Mouse (Mus musculus): ENCODE measurements around the gene Ptn. TPM values are rescaled to one million over a fixed set of nuclear protein-coding genes. Genes with fewer than 3 reads are reported as not detected.
"Not testable (repeated sequence)": the region's sequence is repeated elsewhere in the genome, so short reads cannot be mapped to it uniquely, and the experiment has no call there.

Gene Ptn
- polyA plus RNA-seq, 1 experiment from 2014 or later, result 350 TPM

GRCm38 (mm10) chr6:36782481-36782880 is 27.5 kb downstream of the Ptn start:
- Histone ChIP-seq H3K27me3 (replicated peaks) (no peaks in the 10 kb centered on the region), H3K36me3 (no peaks in the 10 kb centered on the region), H3K4me1 (replicated peaks) (peaks cover 12% of the 10 kb centered on the region; the same call in 1 of the 2 replicates), H3K4me3 (replicated peaks) (no peak overlapping the region), H3K9ac (no peak overlapping the region), H3K4me2 (replicated peaks) (no peak overlapping the region), H3K9me3 (no peaks in the 10 kb centered on the region), H3K27ac (no peak overlapping the region)
- WGBS, result 74% methylated on average over 4 of the region's 4 CpGs
- no peak for ATAC-seq

- H3K27ac ChIP-seq, result no peak overlapping the region
- no peak overlapping the region for H3K9ac ChIP-seq
- H3K36me3 ChIP-seq, result no peaks in the 10 kb centered on the region
- no peaks in the 10 kb centered on the region for H3K9me3 ChIP-seq
- no peak overlapping the region for H3K4me3 ChIP-seq (replicated peaks)
- no peak overlapping the region for H3K4me2 ChIP-seq (replicated peaks)
- ATAC-seq, result no peak
- no peaks in the 10 kb centered on the region for H3K27me3 ChIP-seq (replicated peaks)
- H3K4me1 ChIP-seq (replicated peaks), result 0 out of 2 replicates have a peak, but pooled peaks cover 2% of the 10 kb centered on the region
- WGBS, result 59% methylated on average over 7 of the region's 7 CpGs
These were observed 32.3 kb downstream of the Ptn start for GRCm38 (mm10) chr6:36777567-36778337.

GRCm38 (mm10) chr6:36777039-36777438 is 33.0 kb downstream of the Ptn start:
- Histone ChIP-seq H3K4me3 (replicated peaks) (no peak overlapping the region), H3K27ac (no peak overlapping the region), H3K9me3 (no peaks in the 10 kb centered on the region), H3K36me3 (no peaks in the 10 kb centered on the region), H3K27me3 (replicated peaks) (no peaks in the 10 kb centered on the region), H3K9ac (no peak overlapping the region), H3K4me2 (replicated peaks) (no peak overlapping the region), H3K4me1 (replicated peaks) (no peaks in the 10 kb centered on the region)
- no peak for ATAC-seq
- WGBS, result 39% methylated on average over 2 of the region's 2 CpGs

GRCm38 (mm10) chr6:36775647-36776360 is 34.2 kb downstream of the Ptn start:
- Histone ChIP-seq H3K4me3 (replicated peaks) (no peak overlapping the region), H3K9me3 (no peaks in the 10 kb centered on the region), H3K4me2 (replicated peaks) (no peak overlapping the region), H3K27me3 (replicated peaks) (no peaks in the 10 kb centered on the region), H3K4me1 (replicated peaks) (no peaks in the 10 kb centered on the region), H3K36me3 (no peaks in the 10 kb centered on the region), H3K27ac (no peak overlapping the region), H3K9ac (no peak overlapping the region)
- WGBS, result 74% methylated on average over 10 of the region's 10 CpGs
- no peak for ATAC-seq

GRCm38 (mm10) chr6:36772541-36772940 is 37.5 kb downstream of the Ptn start:
- Histone ChIP-seq H3K9ac (no peak overlapping the region), H3K4me2 (replicated peaks) (no peak overlapping the region), H3K4me1 (replicated peaks) (no peaks in the 10 kb centered on the region), H3K36me3 (no peaks in the 10 kb centered on the region), H3K27me3 (replicated peaks) (no peaks in the 10 kb centered on the region), H3K9me3 (no peaks in the 10 kb centered on the region), H3K4me3 (replicated peaks) (no peak overlapping the region), H3K27ac (no peak overlapping the region)
- WGBS, result 72% methylated on average over 2 of the region's 2 CpGs
- no peak for ATAC-seq

GRCm38 (mm10) chr6:36769012-36769411 is 41.0 kb downstream of the Ptn start:
- no peak overlapping the region for H3K4me2 ChIP-seq (replicated peaks)
- 72% methylated on average over 3 of the region's 3 CpGs for WGBS
- H3K9ac ChIP-seq, result no peak overlapping the region
- H3K9me3 ChIP-seq, result no peaks in the 10 kb centered on the region
- no peaks in the 10 kb centered on the region for H3K27me3 ChIP-seq (replicated peaks)
- H3K27ac ChIP-seq, result no peak overlapping the region
- no peaks in the 10 kb centered on the region for H3K4me1 ChIP-seq (replicated peaks)
- H3K4me3 ChIP-seq (replicated peaks), result no peak overlapping the region
- no peaks in the 10 kb centered on the region for H3K36me3 ChIP-seq
- no peak for ATAC-seq

- no peak for ATAC-seq
- Histone ChIP-seq H3K27me3 (replicated peaks) (no peaks in the 10 kb centered on the region), H3K9me3 (no peaks in the 10 kb centered on the region), H3K36me3 (no peaks in the 10 kb centered on the region), H3K4me1 (replicated peaks) (no peaks in the 10 kb centered on the region), H3K4me2 (replicated peaks) (no peak overlapping the region), H3K4me3 (replicated peaks) (no peak overlapping the region), H3K27ac (no peak overlapping the region), H3K9ac (no peak overlapping the region)
- 86% methylated on average over 3 of the region's 3 CpGs for WGBS
These were observed 43.1 kb downstream of the Ptn start for GRCm38 (mm10) chr6:36766941-36767340.

GRCm38 (mm10) chr6:36755001-36755885 is 54.8 kb downstream of the Ptn start:
- 82% methylated on average over 10 of the region's 10 CpGs for WGBS
- H3K27ac ChIP-seq, result no peak overlapping the region
- peaks cover under 1% of the 10 kb centered on the region; the same call in 1 of the 2 replicates for H3K36me3 ChIP-seq

GRCm38 (mm10) chr6:36752887-36753286 is 57.1 kb downstream of the Ptn start:
- no peak overlapping the region for H3K4me3 ChIP-seq (replicated peaks)
- H3K9ac ChIP-seq, result no peak overlapping the region
- no peak overlapping the region for H3K27ac ChIP-seq
- ATAC-seq, result no peak
- peaks cover 3% of the 10 kb centered on the region; the same call in 1 of the 2 replicates for H3K36me3 ChIP-seq
- no peaks in the 10 kb centered on the region for H3K27me3 ChIP-seq (replicated peaks)
- no peaks in the 10 kb centered on the region for H3K9me3 ChIP-seq
- no peak overlapping the region for H3K4me2 ChIP-seq (replicated peaks)
- no peaks in the 10 kb centered on the region for H3K4me1 ChIP-seq (replicated peaks)
- WGBS, result 76% methylated on average over 6 of the region's 6 CpGs

More at GRCm38 (mm10) chr6:36755001-36755885, 54.8 kb downstream of the Ptn start:
- H3K27me3 ChIP-seq (replicated peaks), result no peaks in the 10 kb centered on the region
- H3K4me3 ChIP-seq (replicated peaks), result no peak overlapping the region
- no peaks in the 10 kb centered on the region for H3K4me1 ChIP-seq (replicated peaks)
- no peak overlapping the region for H3K9ac ChIP-seq
- H3K4me2 ChIP-seq (replicated peaks), result no peak overlapping the region
- no peaks in the 10 kb centered on the region for H3K9me3 ChIP-seq
- no peak for ATAC-seq

GRCm38 (mm10) chr6:36739811-36740210 is 70.2 kb downstream of the Ptn start:
- H3K27me3 ChIP-seq (replicated peaks), result no peaks in the 10 kb centered on the region
- no peaks in the 10 kb centered on the region for H3K4me1 ChIP-seq (replicated peaks)
- H3K27ac ChIP-seq, result no peak overlapping the region
- 96% methylated on average over 5 of the region's 5 CpGs for WGBS
- no peaks in the 10 kb centered on the region for H3K9me3 ChIP-seq
- H3K36me3 ChIP-seq, result no peaks in the 10 kb centered on the region
- no peak for ATAC-seq
- H3K4me2 ChIP-seq (replicated peaks), result no peak overlapping the region
- no peak overlapping the region for H3K9ac ChIP-seq
- no peak overlapping the region for H3K4me3 ChIP-seq (replicated peaks)

- Histone ChIP-seq H3K27me3 (replicated peaks) (no peaks in the 10 kb centered on the region), H3K9me3 (no peaks in the 10 kb centered on the region), H3K9ac (no peak overlapping the region), H3K36me3 (peaks cover 6% of the 10 kb centered on the region; the same call in 1 of the 2 replicates), H3K4me3 (replicated peaks) (no peak overlapping the region), H3K27ac (no peak overlapping the region), H3K4me1 (replicated peaks) (no peaks in the 10 kb centered on the region), H3K4me2 (replicated peaks) (no peak overlapping the region)
- 81% methylated on average over 2 of the region's 2 CpGs for WGBS
- no peak for ATAC-seq
These were observed 73.3 kb downstream of the Ptn start for GRCm38 (mm10) chr6:36736763-36737162.

GRCm38 (mm10) chr6:36735622-36736021 is 74.4 kb downstream of the Ptn start:
- H3K27ac ChIP-seq; H3K27me3 ChIP-seq (replicated peaks); H3K4me1 ChIP-seq (replicated peaks); ATAC-seq; H3K9me3 ChIP-seq; H3K36me3 ChIP-seq; H3K9ac ChIP-seq; H3K4me3 ChIP-seq (replicated peaks); H3K4me2 ChIP-seq (replicated peaks): not testable (repeated sequence)
- 62% methylated on average over 4 of the region's 4 CpGs for WGBS

Measured in intestine, embryonic 15.5 days (tissue).